Mouse (Mus musculus): ENCODE measurements at regions not wholly inside any gene's neighbourhood (a gene's known extent, or its start where the extent isn't known, plus 50 kb on each side); places are given as distances from the start of the nearest gene placed in this dataset.

- peak; percentile 60; the same call in 1 of the 2 replicates for ATAC-seq (replicated peaks; ENCODE audit: poor library complexity)
These were observed 289.1 kb upstream of the Sash1 start for GRCm38 (mm10) chr10:9174997-9175396.

- no peak for ATAC-seq (replicated peaks; ENCODE audit: poor library complexity)
These were observed 287.6 kb upstream of the Sash1 start for GRCm38 (mm10) chr10:9173509-9173908.

GRCm38 (mm10) chr10:9168725-9169124 is 282.9 kb upstream of the Sash1 start:
- ATAC-seq (replicated peaks; ENCODE audit: poor library complexity) = no peak

- no peak for ATAC-seq (replicated peaks; ENCODE audit: poor library complexity)
These were observed 280.1 kb upstream of the Sash1 start for GRCm38 (mm10) chr10:9166017-9166416.

GRCm38 (mm10) chr10:9165598-9165997 is 279.7 kb upstream of the Sash1 start:
- ATAC-seq (replicated peaks; ENCODE audit: poor library complexity) = no peak

- no peak for ATAC-seq (replicated peaks; ENCODE audit: poor library complexity)
These were observed 278.5 kb upstream of the Sash1 start for GRCm38 (mm10) chr10:9164333-9164732.

GRCm38 (mm10) chr10:9161597-9161996 is 275.7 kb upstream of the Sash1 start:
- no peak for ATAC-seq (replicated peaks; ENCODE audit: poor library complexity)

- ATAC-seq (replicated peaks; ENCODE audit: poor library complexity) = no peak
These were observed 271.7 kb upstream of the Sash1 start for GRCm38 (mm10) chr10:9157299-9158215.

GRCm38 (mm10) chr10:9136099-9136498 is 250.2 kb upstream of the Sash1 start:
- ATAC-seq (replicated peaks; ENCODE audit: poor library complexity) = peak; percentile 90

- no peak for ATAC-seq (replicated peaks; ENCODE audit: poor library complexity)
These were observed 248.6 kb upstream of the Sash1 start for GRCm38 (mm10) chr10:9134293-9135021.

- peak; percentile 81 for ATAC-seq (replicated peaks; ENCODE audit: poor library complexity)
These were observed 244.2 kb upstream of the Sash1 start for GRCm38 (mm10) chr10:9130061-9130460.

GRCm38 (mm10) chr10:9119249-9119648 is 233.4 kb upstream of the Sash1 start:
- no peak for ATAC-seq (replicated peaks; ENCODE audit: poor library complexity)

GRCm38 (mm10) chr10:9117648-9118551 is 232.0 kb upstream of the Sash1 start:
- 0 out of 2 replicates have a peak, but pooled peaks have one; percentile 52 for ATAC-seq (replicated peaks; ENCODE audit: poor library complexity)

GRCm38 (mm10) chr10:9117134-9117533 is 231.3 kb upstream of the Sash1 start:
- ATAC-seq (replicated peaks; ENCODE audit: poor library complexity) = no peak

GRCm38 (mm10) chr10:9113706-9114105 is 227.8 kb upstream of the Sash1 start:
- no peak for ATAC-seq (replicated peaks; ENCODE audit: poor library complexity)

- ATAC-seq (replicated peaks; ENCODE audit: poor library complexity) = no peak
These were observed 225.2 kb upstream of the Sash1 start for GRCm38 (mm10) chr10:9111051-9111450.

- ATAC-seq (replicated peaks; ENCODE audit: poor library complexity) = no peak
These were observed 210.3 kb upstream of the Sash1 start for GRCm38 (mm10) chr10:9096207-9096606.

GRCm38 (mm10) chr10:9095163-9095562 is 209.3 kb upstream of the Sash1 start:
- ATAC-seq (replicated peaks; ENCODE audit: poor library complexity) = no peak

- ATAC-seq (replicated peaks; ENCODE audit: poor library complexity) = no peak
These were observed 206.5 kb upstream of the Sash1 start for GRCm38 (mm10) chr10:9092237-9092885.

GRCm38 (mm10) chr10:9090961-9091360 is 205.1 kb upstream of the Sash1 start:
- ATAC-seq (replicated peaks; ENCODE audit: poor library complexity) = no peak

Data from megakaryocyte progenitor cell, adult 5-6 weeks (primary cell).